Mouse (Mus musculus) activated CD4-positive, CD25-positive, alpha-beta regulatory T cell (primary cell): ENCODE measurements around the gene Olfr806. TPM values are rescaled to one million over a fixed set of nuclear protein-coding genes. Genes with fewer than 3 reads are reported as not detected.

Experiments
- polyA plus RNA-seq, 2 experiments: library from polyadenylated mRNA; unstranded; fragments of 100-300 nt; shearing (Covaris generic); gene quantifications; one replicate each; pipeline ENCODE4 v1.2.1; 2017

Olfr806 gene
- not detected for polyA plus RNA-seq

GRCm38 (mm10) chr10:129741821-129742220 is at the start of gene Olfr806:
Gene Olfr806 (minus strand): TSS chr10:129741921.

GRCm38 (mm10) chr10:129774338-129774737 is 32.6 kb upstream of the Olfr806 start, which contains the start of gene Olfr809:
Gene Olfr809 (plus strand): TSS chr10:129774638.

GRCm38 (mm10) chr10:129765182-129765581 is 23.5 kb upstream of the Olfr806 start, which contains the start of gene Olfr808:
Gene Olfr808 (plus strand): TSS chr10:129765482.

GRCm38 (mm10) chr10:129757693-129758092 is 16.0 kb upstream of the Olfr806 start, which contains the start of gene Olfr807:
Gene Olfr807 (minus strand): TSS chr10:129757793.

GRCm38 (mm10) chr10:129729275-129729674 is 12.4 kb downstream of the Olfr806 start, which contains the start of gene Olfr805:
Gene Olfr805 (minus strand): TSS chr10:129729375.

GRCm38 (mm10) chr10:129702910-129703309 is 38.8 kb downstream of the Olfr806 start, which contains the start of gene Olfr804:
Gene Olfr804 (plus strand): TSS chr10:129703210.

GRCm38 (mm10) chr10:129694186-129694585 is 47.5 kb downstream of the Olfr806 start, which contains the start of gene Olfr803:
Gene Olfr803 (minus strand): TSS chr10:129694286.

GRCm38 (mm10) chr10:129688069-129688468 is 53.7 kb downstream of the Olfr806 start, which contains the start of gene Olfr802:
Gene Olfr802 (minus strand): TSS chr10:129688169.

Other genes with a start within 250 kb of the Olfr806 start
- gene Olfr790, start 243.4 kb downstream of the Olfr806 start, polyA plus RNA-seq: not detected
- gene Olfr791, start 220.1 kb downstream of the Olfr806 start, polyA plus RNA-seq: not detected
- gene Olfr792, start 202.8 kb downstream of the Olfr806 start, polyA plus RNA-seq: under 1 TPM in 1 of 2 experiments, not detected in 1; 0.15 TPM
- not detected for gene Olfr794, start 174.3 kb downstream of the Olfr806 start, polyA plus RNA-seq
- gene Olfr796, start 129.4 kb downstream of the Olfr806 start, polyA plus RNA-seq: under 1 TPM in 1 of 2 experiments, not detected in 1; 0.07 TPM
- gene Olfr798, start 114.0 kb downstream of the Olfr806 start, polyA plus RNA-seq: not detected
- gene Olfr799, start 104.4 kb downstream of the Olfr806 start, polyA plus RNA-seq: under 1 TPM in 1 of 2 experiments, not detected in 1; 0.18 TPM
- not detected for gene Olfr800, start 84.2 kb downstream of the Olfr806 start, polyA plus RNA-seq
- gene Olfr801, start 68.1 kb downstream of the Olfr806 start, polyA plus RNA-seq: under 1 TPM in 1 of 2 experiments, not detected in 1; 0.30 TPM
- not detected for gene Olfr802, start 53.8 kb downstream of the Olfr806 start, polyA plus RNA-seq
- gene Olfr803, start 47.6 kb downstream of the Olfr806 start, polyA plus RNA-seq: not detected
- gene Olfr804, start 38.7 kb downstream of the Olfr806 start, polyA plus RNA-seq: not detected
- gene Olfr805, start 12.5 kb downstream of the Olfr806 start, polyA plus RNA-seq: not detected
- gene Olfr807, start 15.9 kb upstream of the Olfr806 start, polyA plus RNA-seq: not detected
- gene Olfr808, start 23.6 kb upstream of the Olfr806 start, polyA plus RNA-seq: not detected
- not detected for gene Olfr809, start 32.7 kb upstream of the Olfr806 start, polyA plus RNA-seq
- not detected for gene Olfr810, start 53.0 kb upstream of the Olfr806 start, polyA plus RNA-seq
- gene Olfr811, start 62.5 kb upstream of the Olfr806 start, polyA plus RNA-seq: not detected
- under 1 TPM; 0.17 to 0.42 TPM for gene Olfr812, start 104.2 kb upstream of the Olfr806 start, polyA plus RNA-seq
- gene Olfr813, start 113.4 kb upstream of the Olfr806 start, polyA plus RNA-seq: not detected
- gene Olfr814, start 137.9 kb upstream of the Olfr806 start, polyA plus RNA-seq: under 1 TPM in 1 of 2 experiments, not detected in 1; 0.04 TPM
- under 1 TPM in 1 of 2 experiments, not detected in 1; 0.27 TPM for gene Olfr815, start 163.9 kb upstream of the Olfr806 start, polyA plus RNA-seq
- under 1 TPM in 1 of 2 experiments, not detected in 1; 0.28 TPM for gene Olfr816, start 173.7 kb upstream of the Olfr806 start, polyA plus RNA-seq
- gene Olfr818, start 207.2 kb upstream of the Olfr806 start, polyA plus RNA-seq: not detected
- not detected for gene Olfr819, start 225.3 kb upstream of the Olfr806 start, polyA plus RNA-seq
- gene Olfr247, start 234.2 kb upstream of the Olfr806 start, polyA plus RNA-seq: under 1 TPM in 1 of 2 experiments, not detected in 1; 0.17 TPM
- under 1 TPM in 1 of 2 experiments, not detected in 1; 0.23 TPM for gene Gm10310, start 243.1 kb upstream of the Olfr806 start, polyA plus RNA-seq